Mouse (Mus musculus) CD4-positive helper T cell, adult 2 months (primary cell): ENCODE data around the gene Ankrd34b.

ENCODE experiments used
- DNase-seq: peaks from one replicate; pipeline ENCODE4 v3.0.0-alpha.2; 2012; ENCODE audit warnings: low read depth, missing footprints, low spot score

The Ankrd34b gene

DNA sequence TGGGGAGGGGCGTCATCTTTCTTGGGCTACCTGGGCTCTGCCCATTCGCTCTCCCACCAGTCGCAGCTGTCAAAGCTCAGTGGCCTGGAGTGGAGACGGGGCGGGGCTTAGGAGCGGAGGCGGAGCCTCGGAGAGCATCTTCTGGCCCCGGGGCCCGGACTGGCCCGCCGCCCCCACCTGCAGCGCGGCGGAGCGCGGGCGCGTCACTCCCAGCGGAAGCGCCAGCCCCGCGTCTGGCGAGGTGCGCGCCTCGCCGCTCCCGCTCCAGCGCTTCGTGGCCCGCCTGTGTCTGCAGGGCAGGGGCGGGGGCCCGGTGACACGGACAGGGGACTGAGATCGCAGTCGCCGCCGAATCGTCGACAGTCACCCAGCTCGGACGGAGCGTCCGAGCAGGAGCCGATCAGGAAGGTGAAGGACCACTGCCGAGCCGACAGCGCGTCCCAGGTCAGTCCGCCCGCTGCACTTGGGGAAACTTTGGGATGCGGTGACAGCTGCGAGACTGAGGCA lies at the start of gene Ankrd34b:
Gene Ankrd34b (plus strand): TSS at position 139 of the 507 bp plus-strand sequence.
- peak; percentile 43 for DNase-seq

DNA sequence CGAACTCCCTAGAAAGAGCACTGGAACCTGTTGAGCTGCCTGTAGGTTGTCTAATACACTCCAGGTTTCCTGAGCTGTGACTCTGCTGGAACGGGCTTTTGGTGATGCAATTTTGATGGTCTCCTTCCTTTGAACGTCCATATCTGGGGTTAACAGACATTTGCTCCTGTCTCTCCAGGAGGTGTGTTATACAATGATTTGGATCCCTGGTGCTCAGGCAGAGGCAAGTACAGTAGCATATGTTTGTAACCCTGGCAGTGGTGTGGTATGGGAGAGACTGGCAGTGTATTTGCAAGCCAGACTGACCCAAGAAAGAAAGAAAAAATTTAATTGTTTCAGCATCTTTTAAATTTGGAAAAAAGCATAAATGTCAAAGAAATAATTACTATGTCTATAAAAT lies 38.3 kb upstream of the Ankrd34b start:
- no peak for DNase-seq

DNA sequence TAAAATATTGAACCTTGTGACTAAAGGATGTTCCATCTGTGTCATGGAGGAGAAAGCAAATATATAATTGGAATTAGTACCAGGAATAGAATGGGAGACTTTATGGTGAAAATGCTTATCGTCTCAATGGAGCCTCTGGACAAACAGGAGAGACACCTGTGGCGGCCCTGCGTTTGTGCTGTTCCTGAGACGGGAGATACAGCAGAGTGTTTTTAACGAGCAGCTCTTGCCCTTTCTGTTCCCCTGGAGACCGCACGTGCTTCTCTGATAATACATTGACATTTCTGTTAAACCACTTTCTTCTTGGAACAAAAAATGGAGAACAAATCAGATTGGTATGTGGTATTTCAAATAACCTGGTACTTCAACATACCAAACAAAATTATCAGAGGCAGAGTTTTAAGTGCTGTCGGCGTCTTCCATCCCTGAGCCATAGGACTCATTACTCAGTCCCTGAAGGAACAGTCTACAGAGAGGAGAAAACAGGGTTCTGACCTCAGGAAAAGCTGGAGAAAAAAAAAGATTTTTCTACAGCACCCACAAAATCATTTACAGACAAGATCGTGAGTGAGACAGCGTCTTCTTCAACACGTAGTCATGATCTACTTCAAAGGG lies 32.5 kb upstream of the Ankrd34b start:
- no peak for DNase-seq

DNA sequence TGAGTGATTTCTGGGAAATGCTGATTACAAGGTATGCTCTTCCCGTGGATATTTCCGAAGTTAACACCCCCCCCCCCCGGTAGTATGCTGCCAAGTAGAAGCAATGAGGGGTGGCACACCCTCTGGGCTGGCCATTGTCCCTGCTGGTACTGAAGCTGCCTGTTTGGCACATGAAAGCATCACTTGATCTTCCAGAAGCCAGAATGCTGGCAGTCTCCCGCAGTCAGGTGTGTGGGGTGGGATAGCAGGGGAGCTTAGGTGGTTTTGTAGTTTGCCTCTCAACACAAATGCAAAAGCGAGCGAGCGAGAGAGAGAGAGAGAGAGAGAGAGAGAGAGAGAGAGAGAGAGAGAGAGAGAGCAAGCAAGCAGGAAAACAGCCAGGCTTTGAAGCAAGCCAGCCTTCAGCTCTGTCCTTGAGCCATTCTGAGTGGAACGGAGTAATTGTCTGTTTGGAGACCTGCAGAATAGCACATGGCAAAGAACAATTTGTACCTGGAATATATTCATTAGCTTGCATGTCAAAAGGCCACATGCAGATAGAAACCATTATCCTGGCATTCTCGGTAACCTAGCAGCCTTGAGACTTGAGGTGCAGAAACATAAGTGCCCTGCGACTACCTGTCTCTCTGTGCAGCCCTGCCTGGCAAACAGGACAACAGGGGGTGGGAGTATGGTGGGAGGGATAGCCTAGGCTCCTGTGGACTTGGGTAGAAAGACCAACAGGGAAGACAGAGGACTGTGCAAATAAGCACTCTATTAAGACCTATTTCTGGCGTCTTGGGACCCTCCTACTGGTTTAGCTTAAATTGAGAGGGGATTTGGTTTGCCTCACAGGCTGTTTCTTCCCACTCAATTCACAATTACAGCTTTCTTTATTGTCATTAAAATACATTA lies 27.0 kb upstream of the Ankrd34b start:
- DNase-seq = no peak

DNA sequence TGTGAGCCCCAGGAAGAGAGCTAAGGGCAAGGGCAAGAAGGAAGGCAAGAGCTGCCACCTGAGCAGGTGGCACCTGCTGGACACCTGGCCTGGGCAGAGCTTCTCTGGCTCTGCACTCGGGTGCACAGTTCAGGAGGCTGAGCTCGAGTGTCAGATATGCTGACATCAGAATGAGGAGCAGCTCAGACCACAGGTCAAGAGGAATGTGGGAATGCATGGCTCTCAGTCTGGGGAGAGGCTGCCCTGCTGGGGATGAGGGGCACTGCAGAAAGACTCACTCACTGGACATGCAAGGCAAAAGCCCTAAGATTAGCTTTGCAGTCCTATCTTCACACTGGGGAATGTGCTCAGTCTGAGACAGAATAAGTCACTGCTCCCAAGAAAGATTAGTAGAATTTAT lies 23.6 kb upstream of the Ankrd34b start:
- no peak for DNase-seq

DNA sequence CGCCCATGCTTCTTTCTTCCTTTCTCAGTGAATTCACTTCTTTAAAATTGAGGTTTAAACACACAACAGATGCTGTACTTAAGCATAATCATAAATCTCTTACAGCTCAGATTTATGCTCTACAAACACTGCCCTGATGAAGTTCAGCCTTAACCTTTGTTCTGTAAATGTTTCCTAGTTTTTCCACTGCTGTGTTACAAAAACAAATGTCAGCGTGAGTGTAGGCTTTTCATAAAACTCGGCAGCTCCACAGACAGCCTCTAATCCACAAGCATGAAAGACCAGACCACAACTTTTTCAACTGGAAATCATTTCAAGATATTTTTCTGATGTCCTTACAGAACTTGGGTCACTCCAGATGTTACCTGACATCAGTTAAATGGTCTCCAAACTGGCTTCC lies 22.2 kb upstream of the Ankrd34b start:
- DNase-seq = no peak

DNA sequence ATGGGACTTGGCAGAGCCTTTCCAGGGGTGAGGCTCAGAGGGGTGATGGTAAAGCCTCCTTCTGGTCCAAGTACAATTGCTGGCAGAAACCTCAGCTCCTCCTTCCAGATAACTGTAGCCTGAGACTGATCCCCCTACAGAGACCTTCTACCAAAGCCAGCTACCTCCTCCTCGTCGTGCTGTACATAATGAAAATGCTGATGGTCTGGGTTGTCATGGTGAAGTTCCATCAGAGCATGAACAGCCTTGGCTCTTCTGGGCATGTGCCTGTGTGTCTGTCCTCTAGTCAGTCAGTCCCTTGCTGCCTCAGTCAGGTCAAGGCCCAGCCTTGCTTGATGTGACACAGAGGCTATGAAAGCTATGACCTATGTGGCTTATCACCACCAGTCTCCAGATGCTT lies 15.2 kb upstream of the Ankrd34b start:
- no peak for DNase-seq

DNA sequence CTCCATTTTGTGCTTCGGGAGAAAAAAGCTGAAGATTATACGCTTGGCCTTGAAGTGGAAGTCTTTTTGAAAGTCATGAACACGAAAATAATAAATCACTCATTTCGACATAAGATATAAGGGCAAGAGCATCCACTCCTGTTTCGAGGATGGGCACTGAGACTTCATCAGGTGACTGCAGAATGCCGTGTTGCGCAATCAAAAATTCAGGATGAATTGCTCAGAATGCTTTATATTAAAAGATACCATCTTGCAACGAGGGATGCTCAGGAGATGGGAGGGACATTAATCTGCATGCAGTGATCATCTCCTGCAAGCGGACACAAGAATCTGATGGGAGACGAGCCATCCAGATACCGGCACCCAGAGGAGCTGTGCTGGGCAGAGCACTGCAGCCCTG lies 6.1 kb upstream of the Ankrd34b start:
- no peak for DNase-seq

DNA sequence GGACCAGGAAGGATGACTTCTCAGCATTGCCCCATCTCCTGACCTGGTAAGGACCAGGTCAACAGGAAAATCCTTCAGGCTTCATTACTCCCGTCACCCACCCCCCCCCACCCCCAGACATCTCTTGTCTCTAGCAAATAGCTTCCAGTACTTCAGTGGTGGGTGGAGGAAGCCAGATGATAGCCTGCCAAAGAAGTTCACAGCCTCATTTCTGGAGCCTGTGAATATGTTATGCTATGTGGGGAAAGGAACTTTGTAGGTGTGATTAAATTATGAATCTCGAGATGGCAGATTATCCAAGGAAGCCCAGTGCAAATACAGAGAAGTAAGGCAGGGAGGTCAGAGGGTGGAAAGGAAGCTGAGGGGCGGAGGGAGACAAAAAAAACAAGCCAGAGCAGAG lies 2.0 kb upstream of the Ankrd34b start:
- no peak for DNase-seq

DNA sequence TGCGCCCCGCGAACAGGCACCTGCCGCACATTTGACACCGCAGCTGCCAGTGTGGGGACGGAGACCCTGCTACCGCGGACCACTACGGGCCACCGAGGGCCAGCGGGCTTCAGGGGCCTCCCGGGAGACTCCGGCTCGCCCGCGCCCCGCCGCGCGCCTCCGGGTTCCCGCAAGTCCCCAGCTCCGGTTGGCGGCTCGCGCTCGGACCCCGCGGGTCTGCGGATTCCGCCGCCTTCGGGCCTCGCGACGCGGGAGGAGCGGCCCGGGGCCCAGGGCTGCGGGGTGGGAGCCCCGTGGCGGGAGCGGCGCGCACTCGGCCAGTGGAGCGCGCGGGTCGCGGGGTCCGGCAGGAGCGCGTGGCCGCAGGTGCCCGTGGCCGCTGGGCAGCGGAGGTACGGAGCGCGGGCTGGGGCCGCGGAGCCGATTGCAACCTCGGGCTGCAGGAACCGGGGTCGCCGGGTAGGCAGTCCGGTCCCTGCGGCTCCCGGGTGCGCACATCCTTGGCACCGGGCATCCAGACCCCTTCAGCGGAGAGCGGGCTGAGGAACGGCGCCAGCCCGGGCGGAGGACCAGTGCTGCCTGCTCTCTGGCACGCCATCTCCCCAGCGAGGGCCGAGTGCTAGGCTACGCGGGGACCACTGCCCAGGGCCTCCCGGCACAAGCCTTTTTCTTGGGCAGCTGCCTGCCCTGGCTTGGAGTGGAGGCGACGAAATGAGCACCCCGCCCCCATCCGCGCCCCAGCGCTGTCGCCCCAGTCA lies 777 bp downstream of the Ankrd34b start:
- no peak for DNase-seq

DNA sequence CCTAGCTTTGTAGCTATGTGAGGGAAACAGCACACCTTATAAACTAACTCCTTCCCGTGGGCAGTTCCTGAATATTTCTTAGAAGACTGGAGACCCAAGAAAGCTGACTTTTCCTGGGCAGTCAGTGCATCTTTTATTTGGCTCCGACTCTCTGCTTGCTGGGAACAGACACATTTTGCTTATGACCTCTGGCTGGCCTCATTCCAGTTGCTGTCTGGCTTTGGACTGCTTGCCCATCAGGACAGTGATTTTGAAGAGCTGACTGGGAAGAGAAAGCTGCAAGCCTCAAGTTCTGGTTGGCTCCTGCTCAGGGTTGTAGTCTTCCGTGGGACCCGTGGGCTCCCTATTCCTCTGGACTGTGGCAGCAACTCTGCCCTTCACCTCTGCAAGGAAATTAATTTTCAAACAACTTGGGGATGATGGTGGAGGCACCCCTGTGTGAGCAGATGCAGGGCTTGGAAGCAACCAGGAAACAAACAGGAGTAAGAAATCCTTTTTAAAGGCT lies 1.7 kb downstream of the Ankrd34b start:
- no peak for DNase-seq

DNA sequence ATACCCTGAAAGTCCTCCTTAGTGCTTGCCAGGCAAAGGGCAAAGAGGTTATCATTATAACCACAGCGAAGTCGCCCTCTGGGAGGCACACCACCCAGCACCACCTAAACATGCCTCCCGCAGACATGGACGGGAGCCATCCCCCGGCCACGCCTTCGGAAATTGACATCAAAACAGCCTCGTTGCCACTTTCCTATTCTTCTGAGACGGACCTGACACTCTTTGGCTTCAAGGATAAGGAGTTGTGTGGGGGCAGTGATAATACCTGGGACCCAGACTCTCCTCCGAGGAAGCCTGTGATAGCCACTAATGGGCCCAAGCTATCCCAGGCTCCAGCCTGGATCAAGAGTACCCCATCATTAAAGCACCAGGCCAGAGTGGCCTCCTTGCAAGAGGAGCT lies 13.0 kb downstream of the Ankrd34b start:
- DNase-seq = no peak

DNA sequence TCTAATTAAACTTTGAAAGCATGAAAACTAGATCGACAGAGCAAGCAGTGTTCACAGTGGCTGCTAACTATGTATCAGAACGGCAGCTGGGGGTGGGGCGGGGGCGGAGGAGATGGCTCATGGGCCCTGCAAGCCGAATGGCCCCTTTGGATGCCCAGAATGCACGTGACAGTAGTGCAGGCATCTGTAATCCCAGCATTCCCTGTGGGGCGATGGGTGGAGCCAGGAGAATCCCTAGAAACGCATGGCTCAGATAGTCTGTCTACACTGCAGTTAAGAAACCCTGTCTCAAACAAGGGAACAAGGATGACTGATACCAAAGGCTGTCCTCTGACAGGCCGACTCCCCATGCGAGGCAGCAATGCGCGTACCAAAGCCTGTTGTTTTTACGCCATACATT lies 14.6 kb downstream of the Ankrd34b start:
- DNase-seq = no peak

DNA sequence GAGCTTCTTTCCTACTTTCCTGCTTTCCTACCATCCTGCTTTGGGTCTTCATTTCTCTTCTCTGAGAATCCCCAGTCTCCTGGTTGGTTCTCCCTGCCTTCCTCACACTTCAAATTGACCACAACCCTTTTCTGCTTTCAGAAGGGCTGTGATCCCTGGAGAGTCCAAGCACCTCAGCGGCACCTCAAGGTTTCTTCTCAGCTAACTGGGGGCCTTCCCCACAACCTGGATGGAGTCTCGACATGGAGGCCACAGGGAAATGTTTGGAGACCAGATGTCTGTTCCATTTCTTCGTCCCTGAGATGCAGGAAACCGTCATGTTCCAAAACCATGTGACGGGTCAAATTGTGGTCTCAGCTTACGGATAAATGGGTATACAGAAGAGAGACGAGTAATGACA lies 21.2 kb downstream of the Ankrd34b start:
- DNase-seq = no peak

DNA sequence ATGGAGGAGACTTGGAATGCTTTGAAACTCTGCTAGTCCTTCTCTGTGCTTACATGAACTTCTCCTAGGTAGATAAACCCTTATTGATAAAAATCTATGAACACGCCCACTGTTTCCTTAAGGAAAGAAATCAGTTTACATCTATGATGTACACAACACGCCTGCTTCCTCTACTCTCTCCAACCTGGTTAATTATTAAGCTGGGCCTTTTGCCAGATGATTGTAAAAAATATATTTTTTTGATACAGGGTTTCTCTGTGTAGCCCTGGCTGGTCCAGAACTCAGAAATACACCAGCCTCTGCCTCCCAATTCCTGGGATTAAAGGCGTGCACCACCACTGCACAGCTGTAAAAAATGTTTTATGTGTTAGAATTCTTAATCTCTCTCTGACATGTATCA lies 39.0 kb downstream of the Ankrd34b start:
- no peak for DNase-seq

DNA sequence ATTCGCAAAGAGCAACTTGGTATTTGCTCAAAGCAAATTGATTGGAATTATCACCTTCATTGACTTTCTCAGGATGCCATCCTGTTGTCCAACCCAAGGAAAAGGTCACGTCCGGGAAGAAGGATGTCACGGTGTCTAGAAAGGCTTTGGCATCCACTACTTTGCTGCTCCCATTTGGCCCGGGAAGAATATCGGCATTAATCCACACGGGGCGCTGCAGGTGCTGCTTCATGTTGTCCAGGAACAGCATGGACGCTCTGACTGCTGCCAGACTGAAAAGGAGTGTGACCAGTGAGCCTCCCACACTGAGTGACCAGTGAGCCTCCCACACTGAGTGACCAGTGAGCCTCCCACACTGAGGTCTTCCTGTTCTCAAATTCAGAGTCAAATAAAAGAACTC lies 42.2 kb downstream of the Ankrd34b start:
- DNase-seq = no peak

DNA sequence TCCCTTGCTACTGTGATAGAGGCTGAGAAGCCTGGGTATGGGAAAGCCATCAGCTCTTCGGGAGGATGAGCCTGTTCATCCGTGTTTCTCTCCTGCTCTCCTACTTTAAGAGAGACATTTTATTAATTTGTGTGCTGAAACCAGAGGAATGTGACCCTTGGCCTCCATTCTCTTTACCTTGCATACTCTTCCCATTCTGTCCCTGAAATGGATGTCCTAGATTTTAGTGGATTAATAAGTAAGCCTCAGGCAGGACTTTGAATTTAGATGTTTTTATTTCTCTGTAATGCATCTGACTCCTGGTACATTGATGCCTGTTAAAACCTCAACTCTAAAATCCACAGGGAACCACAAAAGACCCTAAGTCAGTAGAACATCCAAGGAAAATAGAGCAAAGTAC lies 43.7 kb downstream of the Ankrd34b start:
- DNase-seq = no peak

DNA sequence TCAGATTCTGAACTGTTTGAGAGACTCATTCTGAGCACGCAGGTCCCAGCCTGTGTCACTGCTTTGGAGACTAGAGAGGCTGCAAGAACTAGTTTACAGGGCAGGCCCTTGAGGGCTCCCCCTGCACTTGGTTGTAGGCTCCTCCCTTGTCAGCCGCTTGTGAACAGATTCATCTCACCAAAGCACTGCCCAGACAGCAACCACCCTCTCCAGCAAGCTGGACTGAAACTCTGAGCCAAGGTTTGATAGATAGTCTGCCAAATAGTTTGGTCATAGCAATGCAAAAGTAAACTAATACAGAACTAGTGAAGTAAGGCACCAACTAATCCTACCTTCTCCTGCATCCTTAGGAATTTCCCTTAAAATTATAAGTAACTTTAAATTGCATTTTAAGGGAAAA lies 44.5 kb downstream of the Ankrd34b start:
- no peak for DNase-seq

DNA sequence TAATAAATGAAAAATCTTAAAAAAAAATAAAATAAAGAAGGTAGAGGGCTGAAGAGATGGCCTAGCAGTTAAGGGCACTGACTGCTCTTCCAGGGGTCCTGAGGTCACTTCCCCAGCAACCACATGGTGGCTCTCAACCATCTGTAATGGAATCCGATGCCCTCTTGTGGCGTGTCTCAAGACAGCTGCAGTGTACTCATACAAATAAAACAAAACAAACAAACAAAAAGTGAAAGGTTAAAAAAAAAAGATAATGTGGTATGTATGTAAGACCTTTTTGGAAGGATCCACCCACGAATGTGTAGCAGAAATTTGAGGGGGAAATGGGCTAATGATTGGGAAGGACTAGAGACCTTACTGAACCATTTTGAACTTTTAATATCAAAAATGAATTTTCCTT lies 57.7 kb downstream of the Ankrd34b start:
- DNase-seq = peak; percentile 79

DNA sequence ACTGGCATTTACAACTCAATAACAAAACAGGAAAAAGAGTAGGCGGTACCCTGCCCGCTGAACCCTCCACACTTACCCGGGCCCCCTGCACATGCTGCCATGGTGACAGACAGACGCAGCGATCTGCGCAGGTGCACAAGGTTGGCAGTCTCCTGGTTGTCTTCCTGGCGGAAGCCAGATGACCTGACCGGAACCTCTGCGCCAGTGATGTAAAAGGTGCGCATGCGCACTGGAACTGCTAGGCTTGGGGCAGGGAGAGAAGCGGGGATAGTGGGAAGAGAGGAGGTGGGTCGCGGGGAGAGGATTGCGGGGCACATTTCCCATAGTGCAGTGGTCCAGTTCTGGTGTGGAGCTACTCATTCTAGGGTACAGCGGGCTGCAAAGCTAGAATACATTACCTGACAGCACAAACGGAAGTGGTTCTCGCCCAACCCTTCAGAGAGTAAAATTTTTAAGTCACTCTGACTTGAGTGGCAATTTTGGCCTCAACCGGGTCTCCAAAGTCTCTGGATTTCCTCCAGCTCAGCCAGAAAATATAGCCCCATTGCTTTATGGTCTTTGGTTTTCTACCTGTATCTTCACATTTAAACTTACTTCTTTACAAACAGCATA lies 58.3 kb downstream of the Ankrd34b start, which contains the start of gene Fam151b:
Gene Fam151b (minus strand): TSS at position 164 of the 612 bp plus-strand sequence.
- DNase-seq = peak; percentile 96

DNA sequence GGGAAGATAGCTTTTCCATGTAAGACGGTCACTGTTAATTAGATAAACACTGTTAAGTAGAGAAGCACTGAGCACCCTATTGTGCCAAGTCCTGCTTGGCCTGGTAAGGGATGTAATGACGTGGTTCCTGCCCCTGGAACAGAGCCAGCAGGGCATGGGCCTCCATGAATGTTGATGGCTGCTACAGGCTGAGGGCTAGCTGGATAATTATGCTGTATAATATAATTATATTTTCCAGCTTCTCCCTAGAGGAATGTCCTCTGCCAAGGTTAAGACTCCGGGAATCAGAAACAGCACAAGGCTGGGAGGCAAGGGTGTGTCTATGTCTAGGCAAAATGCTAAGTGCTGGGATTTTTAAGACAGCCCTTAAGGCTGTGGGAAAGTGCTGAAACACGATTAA lies 65.1 kb downstream of the Ankrd34b start:
- no peak for DNase-seq
